Mouse (Mus musculus) embryo, embryonic 11 days (tissue): ENCODE results near the gene Ctc1.
"Not testable (repeated sequence)": the region's sequence is repeated elsewhere in the genome, so short reads cannot be mapped to it uniquely, and the experiment has no call there.

Experiments
- DNase-seq: peaks from one replicate; pipeline ENCODE4 v3.0.0-alpha.2; 2015

The Ctc1 gene

GRCm38 (mm10) chr11:69008182-69009121 lies 7.3 kb upstream of the Ctc1 start, which contains the start of gene Pfas:
Pfas (minus strand) TSS chr11:69008460.
- DNase-seq: peak; percentile 99

- no peak for DNase-seq
Measured at GRCm38 (mm10) chr11:69009508-69009907, 6.2 kb upstream of the Ctc1 start.

DNA sequence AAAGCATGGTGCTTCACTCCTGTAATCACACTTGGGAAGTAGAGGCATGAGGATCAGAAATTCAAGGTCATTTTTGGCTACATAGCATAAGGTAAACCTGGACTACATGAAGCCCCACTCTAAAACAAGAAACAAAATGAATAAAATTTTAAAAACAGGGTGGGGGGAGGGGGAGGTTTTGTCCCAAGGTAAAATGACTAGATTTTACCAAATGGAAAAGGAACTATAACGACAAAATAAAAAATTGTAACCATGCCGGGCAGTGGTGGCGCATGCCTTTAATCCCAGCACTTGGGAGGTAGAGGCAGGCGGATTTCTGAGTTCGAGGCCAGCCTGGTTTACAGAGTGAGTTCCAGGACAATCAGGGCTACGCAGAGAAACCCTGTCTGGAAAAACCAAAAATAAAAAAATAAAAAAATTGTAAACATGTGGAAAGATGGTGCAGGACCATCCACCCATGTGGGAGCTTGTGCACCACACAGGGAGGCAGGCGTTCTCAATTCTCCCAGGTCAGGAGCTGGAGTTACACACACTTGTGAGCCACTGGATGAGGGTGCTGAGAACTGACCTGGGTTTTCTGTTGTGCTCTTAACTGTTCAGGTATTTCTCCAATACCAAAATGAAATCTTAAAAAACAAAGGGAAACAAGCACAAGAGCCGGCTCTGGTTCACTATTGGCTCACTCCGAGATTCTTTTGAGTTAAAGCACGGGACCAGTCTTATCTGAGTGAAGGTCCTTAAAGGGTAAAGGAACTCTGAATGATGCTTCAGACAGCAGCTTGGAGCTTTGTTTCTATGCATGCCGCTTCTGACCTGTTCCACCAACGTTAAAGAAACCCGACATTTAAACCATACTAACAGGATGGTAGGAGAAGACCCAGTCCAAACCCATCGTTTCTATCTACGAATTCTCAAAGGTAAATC lies 5.0 kb upstream of the Ctc1 start:
- DNase-seq: no peak

- not testable (repeated sequence) for DNase-seq
Measured at GRCm38 (mm10) chr11:69011445-69011844, 4.3 kb upstream of the Ctc1 start.

DNA sequence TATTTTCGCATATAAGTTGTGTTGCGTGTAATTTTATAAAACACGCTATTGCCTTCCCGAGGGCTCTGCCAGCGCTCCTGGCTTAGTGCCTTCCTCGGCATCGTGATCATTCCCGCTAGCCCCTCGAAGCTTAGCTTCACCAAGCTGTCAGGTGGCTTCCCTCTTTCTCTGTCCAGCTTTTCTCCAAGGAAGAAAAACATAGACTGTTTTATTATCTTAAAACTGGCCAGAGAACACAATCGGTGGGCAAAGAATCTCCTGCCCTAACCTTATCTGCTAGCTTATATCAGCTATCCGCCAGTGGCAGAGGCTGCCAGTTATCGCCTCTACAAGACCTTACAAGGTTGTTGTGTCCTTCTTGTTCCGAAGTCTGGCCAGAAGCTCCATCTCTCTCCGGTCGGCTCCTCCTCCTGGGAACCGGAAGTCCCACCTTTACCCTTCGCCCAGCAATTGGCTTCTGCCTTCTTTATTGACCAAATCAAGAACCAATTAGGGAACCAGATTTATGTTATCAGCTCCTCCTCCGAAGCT lies 3.6 kb upstream of the Ctc1 start:
- peak; percentile 92 for DNase-seq

- DNase-seq: no peak
Measured at GRCm38 (mm10) chr11:69016755-69017154, 1.0 kb downstream of the Ctc1 start.

GRCm38 (mm10) chr11:69020691-69021090 lies 5.0 kb downstream of the Ctc1 start:
- DNase-seq: no peak

- no peak for DNase-seq
Measured at GRCm38 (mm10) chr11:69026562-69026961, 10.9 kb downstream of the Ctc1 start.

DNA sequence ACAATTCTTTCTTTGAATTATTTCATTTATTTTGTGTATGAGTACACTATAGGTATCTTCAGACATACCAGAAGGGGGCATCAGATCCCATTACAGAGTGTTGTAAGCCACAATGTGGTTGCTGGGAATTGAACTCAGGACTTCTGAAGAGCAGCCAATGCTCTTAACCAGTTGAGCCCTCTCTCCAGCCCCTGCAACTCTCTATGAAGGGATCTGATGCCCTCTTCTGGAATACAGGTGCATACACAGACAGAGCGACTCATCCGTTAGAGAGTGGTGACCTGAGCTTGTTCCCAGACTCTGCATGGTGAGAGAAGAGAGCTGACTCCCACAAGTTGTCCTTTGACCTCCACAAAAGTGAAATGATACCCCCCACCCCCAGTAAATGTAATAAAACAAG lies 13.1 kb downstream of the Ctc1 start:
- no peak for DNase-seq

GRCm38 (mm10) chr11:69033552-69033951 lies 17.8 kb downstream of the Ctc1 start:
- no peak for DNase-seq

- no peak for DNase-seq
Measured at GRCm38 (mm10) chr11:69034585-69034984, 18.9 kb downstream of the Ctc1 start.

GRCm38 (mm10) chr11:69035411-69035810 lies 19.7 kb downstream of the Ctc1 start:
- DNase-seq: no peak

GRCm38 (mm10) chr11:69035849-69036248 lies 20.1 kb downstream of the Ctc1 start:
- peak; percentile 91 for DNase-seq

GRCm38 (mm10) chr11:69036486-69037230 lies 20.9 kb downstream of the Ctc1 start:
- peak; percentile 86 for DNase-seq

GRCm38 (mm10) chr11:69037231-69038061 lies 21.7 kb downstream of the Ctc1 start:
- peak; percentile 88 for DNase-seq

- DNase-seq: no peak
Measured at GRCm38 (mm10) chr11:69038173-69038572, 22.5 kb downstream of the Ctc1 start.

DNA sequence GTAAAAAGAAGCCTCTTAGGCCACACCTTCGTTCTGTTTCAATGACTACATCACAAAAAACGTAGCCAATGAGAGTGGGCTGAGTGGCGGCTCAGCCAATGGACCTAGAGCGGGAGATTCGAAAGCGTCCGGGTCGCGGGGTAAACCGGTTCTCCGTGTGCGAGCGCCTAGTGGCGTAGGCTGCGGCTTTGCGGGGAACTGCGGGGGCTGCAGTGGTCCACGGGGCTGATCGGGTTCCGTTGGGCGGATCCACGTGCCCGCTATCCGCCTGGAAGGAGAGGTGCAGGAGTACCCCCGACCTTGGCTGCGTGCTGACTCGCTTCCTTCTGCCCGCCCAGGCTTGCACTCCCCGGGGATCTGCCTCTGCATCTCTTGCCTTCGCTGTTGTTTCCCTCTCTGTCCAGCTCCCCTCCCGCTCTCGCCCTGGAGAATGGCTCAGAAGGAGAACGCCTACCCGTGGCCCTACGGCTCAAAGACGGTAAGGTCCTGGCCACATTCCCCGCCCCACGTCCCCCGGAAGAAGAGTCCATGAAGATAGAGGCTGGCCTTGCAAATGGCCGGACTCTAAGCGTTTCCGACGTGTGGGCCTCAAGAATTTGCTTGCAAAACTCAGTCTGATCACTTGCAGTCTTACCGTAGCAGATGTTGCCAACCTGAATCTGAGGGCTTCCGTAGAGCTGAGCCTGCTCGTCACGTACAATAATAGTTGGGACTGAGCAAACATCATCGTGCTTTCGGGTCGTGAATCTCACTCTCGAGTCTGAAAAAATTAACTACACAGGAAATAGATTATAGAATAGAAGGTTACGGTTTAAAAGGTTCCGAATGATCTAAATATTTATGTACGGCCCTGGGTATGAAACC lies 30.1 kb downstream of the Ctc1 start, which contains the start of gene Aurkb:
Gene Aurkb, plus strand, starts transcription at position 117 of the 864 bp plus-strand sequence.
- peak; percentile 95 for DNase-seq

- DNase-seq: no peak
Measured at GRCm38 (mm10) chr11:69046395-69046774, 30.7 kb downstream of the Ctc1 start.

GRCm38 (mm10) chr11:69047592-69047991 lies 31.9 kb downstream of the Ctc1 start:
- DNase-seq: no peak

GRCm38 (mm10) chr11:69048151-69048550 lies 32.4 kb downstream of the Ctc1 start:
- no peak for DNase-seq
